Mouse (Mus musculus): ENCODE measurements around the gene Wnt7a. TPM values are rescaled to one million over a fixed set of nuclear protein-coding genes. Genes with fewer than 3 reads are reported as not detected.
A peak's percentile ranks its signal among the peaks of the same experiment; 100 is the strongest.

Gene Wnt7a
- polyA plus RNA-seq, 1 experiment from 2014 or later = 7.9 TPM

DNA sequence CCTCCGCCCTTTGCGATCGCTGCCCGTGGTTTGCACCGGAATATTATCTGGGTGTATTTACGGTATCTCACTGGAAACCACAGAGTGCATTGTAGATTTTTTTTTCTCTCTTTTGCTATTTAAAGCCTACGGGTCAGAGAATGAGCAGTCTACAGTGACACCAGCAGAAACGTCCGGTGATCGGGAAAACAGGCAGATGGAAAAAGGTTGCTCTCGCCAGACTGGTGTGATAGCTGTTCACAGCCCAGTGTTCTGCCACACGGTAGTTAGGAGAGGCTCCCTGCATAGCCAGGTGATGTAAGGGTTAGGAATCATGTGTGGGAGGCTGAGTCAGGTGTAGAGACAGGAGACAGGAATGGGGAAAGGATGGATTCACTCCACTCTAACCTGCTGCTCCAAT is 10.6 kb downstream of the Wnt7a start:
- no peak for ATAC-seq
- H3K4me1 ChIP-seq (ENCODE audit: control insufficient read depth, insufficient read depth, low read depth, low read length) = no peaks in the 10 kb centered on the region
- no peaks in the 10 kb centered on the region for H3K27me3 ChIP-seq (replicated peaks; ENCODE audit: control insufficient read depth, insufficient read depth, low read length)
- H3K27ac ChIP-seq (ENCODE audit: low read depth, low read length) = no peak overlapping the region; the same call in 1 of the 2 replicates
- 73% methylated on average over 12 of the region's 12 CpGs for WGBS
- no peak overlapping the region for H3K4me2 ChIP-seq (ENCODE audit: low read length)
- no peak overlapping the region for H3K4me3 ChIP-seq (ENCODE audit: low read length)
- no peaks in the 10 kb centered on the region for H3K9me3 ChIP-seq (ENCODE audit: control insufficient read depth, low read length)
- no peaks in the 10 kb centered on the region for H3K36me3 ChIP-seq (ENCODE audit: control insufficient read depth, insufficient read depth, low read length)
- H3K9ac ChIP-seq (ENCODE audit: low read depth, low read length) = no peak overlapping the region

DNA sequence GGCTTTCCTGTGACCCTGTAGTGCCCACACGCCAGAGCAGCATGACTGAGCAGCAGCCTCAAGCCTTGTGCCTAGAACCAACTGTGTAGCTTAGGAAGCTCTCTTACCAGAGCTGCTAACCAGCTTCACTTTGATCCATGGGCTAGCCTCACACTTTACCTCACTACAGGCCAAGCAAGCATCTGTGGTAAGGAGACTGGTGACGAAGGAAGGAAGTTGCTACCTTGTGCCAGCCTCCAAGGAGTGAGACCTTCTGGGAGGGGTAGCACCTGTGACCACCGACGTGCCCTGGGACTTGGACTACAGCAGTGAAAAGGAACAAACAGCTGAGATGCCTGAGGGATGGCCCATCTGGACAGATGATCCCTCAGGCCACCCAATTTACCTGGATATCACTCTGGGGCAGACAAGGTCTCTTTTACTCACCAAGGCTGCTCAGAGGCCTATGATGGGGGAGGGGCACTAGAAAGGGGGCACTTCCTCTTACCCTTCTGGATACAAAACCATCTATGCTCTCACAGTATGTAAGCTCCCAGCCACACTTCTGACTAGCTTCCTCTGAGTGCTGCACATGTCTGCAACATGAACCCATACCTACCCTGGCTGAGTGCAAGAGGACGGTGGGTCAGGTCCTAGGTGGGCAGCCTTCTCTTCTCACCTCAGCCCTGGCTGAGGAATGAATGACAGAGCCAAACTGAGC is 18.5 kb downstream of the Wnt7a start:
- Histone ChIP-seq H3K27ac (ENCODE audit: low read depth, low read length) (no peak overlapping the region), H3K9ac (ENCODE audit: low read depth, low read length) (no peak overlapping the region), H3K4me2 (ENCODE audit: low read length) (no peak overlapping the region), H3K27me3 (replicated peaks; ENCODE audit: control insufficient read depth, insufficient read depth, low read length) (no peaks in the 10 kb centered on the region), H3K36me3 (ENCODE audit: control insufficient read depth, insufficient read depth, low read length) (0 out of 2 replicates have a peak, but pooled peaks cover 2% of the 10 kb centered on the region), H3K4me1 (ENCODE audit: control insufficient read depth, insufficient read depth, low read depth, low read length) (no peaks in the 10 kb centered on the region), H3K9me3 (ENCODE audit: control insufficient read depth, low read length) (no peaks in the 10 kb centered on the region), H3K4me3 (ENCODE audit: low read length) (no peak overlapping the region)
- no peak for ATAC-seq
- 89% methylated on average over 5 of the region's 5 CpGs for WGBS

DNA sequence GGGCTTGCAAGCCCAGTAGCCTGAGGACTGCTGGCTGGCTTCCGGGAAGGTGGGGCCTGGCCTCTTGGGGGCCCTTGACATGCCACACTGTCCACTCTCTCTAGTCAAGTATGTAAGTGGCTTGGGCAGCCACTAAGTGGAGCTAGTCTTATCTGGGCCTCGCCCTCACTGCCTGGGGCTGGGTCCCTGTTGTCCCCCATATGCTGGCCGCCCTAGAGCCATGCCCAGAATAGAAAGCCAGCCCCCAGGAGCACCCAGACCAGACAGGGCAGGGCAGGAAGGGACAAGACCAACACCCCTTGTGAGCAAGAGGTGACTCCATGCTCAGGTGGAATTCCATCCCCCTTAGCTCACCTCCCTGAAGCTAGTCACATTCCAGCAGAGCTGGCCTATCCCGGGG is 22.0 kb downstream of the Wnt7a start:
- Histone ChIP-seq H3K9me3 (ENCODE audit: control insufficient read depth, low read length) (no peaks in the 10 kb centered on the region), H3K36me3 (ENCODE audit: control insufficient read depth, insufficient read depth, low read length) (0 out of 2 replicates have a peak, but pooled peaks cover 2% of the 10 kb centered on the region), H3K27me3 (replicated peaks; ENCODE audit: control insufficient read depth, insufficient read depth, low read length) (no peaks in the 10 kb centered on the region), H3K4me3 (ENCODE audit: low read length) (no peak overlapping the region), H3K4me1 (ENCODE audit: control insufficient read depth, insufficient read depth, low read depth, low read length) (no peaks in the 10 kb centered on the region), H3K4me2 (ENCODE audit: low read length) (no peak overlapping the region), H3K9ac (ENCODE audit: low read depth, low read length) (no peak overlapping the region), H3K27ac (ENCODE audit: low read depth, low read length) (no peak overlapping the region)
- WGBS = 73% methylated on average over 4 of the region's 4 CpGs
- no peak for ATAC-seq

DNA sequence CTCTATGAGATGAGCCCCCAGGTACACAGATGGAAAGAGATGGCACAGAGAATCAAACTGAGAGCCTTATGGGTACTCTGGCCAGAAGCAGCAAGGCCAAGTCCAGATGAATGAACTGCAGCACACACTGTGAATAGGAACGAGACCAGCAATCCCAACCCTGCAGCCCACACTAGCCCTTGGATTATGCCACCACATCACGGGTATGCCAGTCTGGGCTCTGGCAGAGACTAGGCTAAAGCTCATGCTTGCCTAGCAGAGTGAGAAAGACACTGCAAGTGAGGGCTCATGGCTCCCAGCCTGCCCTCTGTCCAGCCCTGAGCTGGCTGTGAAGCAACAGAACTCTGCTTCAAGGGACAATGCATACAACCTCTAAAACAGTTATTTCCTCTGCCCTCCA is 26.7 kb downstream of the Wnt7a start:
- no peaks in the 10 kb centered on the region for H3K27me3 ChIP-seq (replicated peaks; ENCODE audit: control insufficient read depth, insufficient read depth, low read length)
- WGBS = 89% methylated on average over 2 of the region's 2 CpGs
- H3K9me3 ChIP-seq (ENCODE audit: control insufficient read depth, low read length) = no peaks in the 10 kb centered on the region
- no peaks in the 10 kb centered on the region for H3K4me1 ChIP-seq (ENCODE audit: control insufficient read depth, insufficient read depth, low read depth, low read length)
- no peak overlapping the region for H3K4me2 ChIP-seq (ENCODE audit: low read length)
- ATAC-seq = peak; percentile 72
- no peak overlapping the region for H3K9ac ChIP-seq (ENCODE audit: low read depth, low read length)
- no peaks in the 10 kb centered on the region for H3K36me3 ChIP-seq (ENCODE audit: control insufficient read depth, insufficient read depth, low read length)
- no peak overlapping the region for H3K4me3 ChIP-seq (ENCODE audit: low read length)
- H3K27ac ChIP-seq (ENCODE audit: low read depth, low read length) = no peak overlapping the region

DNA sequence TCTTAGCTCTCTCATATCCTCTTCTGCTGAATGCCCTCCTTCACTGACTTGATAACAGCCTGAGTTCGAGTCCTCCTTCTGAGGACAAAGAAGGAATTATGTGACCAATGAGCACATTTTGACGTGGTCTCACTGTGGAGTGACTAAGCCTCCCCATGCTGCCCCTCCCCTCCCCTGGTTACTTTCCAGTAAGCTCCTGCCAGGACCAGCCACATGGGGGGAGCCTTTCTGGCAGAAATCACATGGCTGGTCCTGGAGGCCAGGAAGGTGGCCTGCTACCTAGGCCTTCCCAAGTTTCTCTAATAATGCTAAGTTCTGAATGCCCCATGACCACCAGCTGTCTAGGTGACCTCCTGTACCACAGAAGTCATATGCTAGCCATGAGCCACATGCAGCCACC is 27.3 kb downstream of the Wnt7a start:
- no peak overlapping the region for H3K4me3 ChIP-seq (ENCODE audit: low read length)
- H3K27me3 ChIP-seq (replicated peaks; ENCODE audit: control insufficient read depth, insufficient read depth, low read length) = no peaks in the 10 kb centered on the region
- H3K4me1 ChIP-seq (ENCODE audit: control insufficient read depth, insufficient read depth, low read depth, low read length) = no peaks in the 10 kb centered on the region
- no peak for ATAC-seq
- 59% methylated on average over 2 of the region's 2 CpGs for WGBS
- H3K9me3 ChIP-seq (ENCODE audit: control insufficient read depth, low read length) = no peaks in the 10 kb centered on the region
- no peak overlapping the region for H3K27ac ChIP-seq (ENCODE audit: low read depth, low read length)
- no peak overlapping the region for H3K9ac ChIP-seq (ENCODE audit: low read depth, low read length)
- H3K36me3 ChIP-seq (ENCODE audit: control insufficient read depth, insufficient read depth, low read length) = no peaks in the 10 kb centered on the region
- H3K4me2 ChIP-seq (ENCODE audit: low read length) = no peak overlapping the region

DNA sequence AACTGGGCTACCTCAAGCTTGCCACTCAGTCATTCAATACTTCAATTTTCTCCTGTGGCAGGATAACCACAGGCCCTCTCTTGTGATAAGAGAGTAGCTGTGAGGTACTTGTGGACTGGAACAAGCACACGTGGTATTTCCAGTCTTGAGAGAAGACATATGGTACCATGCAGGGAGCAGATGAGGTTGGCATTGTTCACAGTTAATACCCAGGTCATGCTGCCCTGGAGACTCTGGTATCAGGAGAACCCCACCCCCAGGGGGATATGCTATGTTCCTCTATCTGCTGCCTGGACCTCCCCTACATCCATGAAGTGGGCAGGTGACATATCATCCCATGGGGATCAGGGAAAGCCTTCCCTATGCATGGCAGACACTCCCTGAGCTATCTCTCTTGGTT is 27.9 kb downstream of the Wnt7a start:
- Histone ChIP-seq H3K4me1 (ENCODE audit: control insufficient read depth, insufficient read depth, low read depth, low read length) (no peaks in the 10 kb centered on the region), H3K27me3 (replicated peaks; ENCODE audit: control insufficient read depth, insufficient read depth, low read length) (no peaks in the 10 kb centered on the region), H3K9ac (ENCODE audit: low read depth, low read length) (no peak overlapping the region), H3K4me2 (ENCODE audit: low read length) (no peak overlapping the region), H3K27ac (ENCODE audit: low read depth, low read length) (no peak overlapping the region), H3K36me3 (ENCODE audit: control insufficient read depth, insufficient read depth, low read length) (no peaks in the 10 kb centered on the region), H3K9me3 (ENCODE audit: control insufficient read depth, low read length) (no peaks in the 10 kb centered on the region), H3K4me3 (ENCODE audit: low read length) (no peak overlapping the region)
- 84% methylated on average over 1 of the region's 1 CpGs for WGBS
- no peak for ATAC-seq

DNA sequence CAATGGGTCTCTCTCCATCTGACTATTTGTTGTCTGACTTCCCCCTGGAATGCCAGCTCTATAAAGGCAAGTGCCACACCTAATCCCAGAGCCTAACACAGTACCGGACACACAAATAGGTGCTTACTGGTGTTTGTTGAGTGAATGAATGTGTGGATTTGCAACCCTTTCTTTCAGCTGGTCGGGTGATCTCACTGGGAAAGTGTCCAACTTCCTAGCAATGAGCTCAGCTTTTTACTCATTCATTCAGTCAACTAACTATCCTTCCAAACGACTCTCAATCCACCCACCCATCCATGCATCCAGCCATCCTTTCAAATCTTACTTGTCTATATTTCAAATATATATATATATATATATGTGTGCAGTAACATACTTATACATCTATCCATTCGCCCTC is 31.3 kb downstream of the Wnt7a start:
- no peaks in the 10 kb centered on the region for H3K36me3 ChIP-seq (ENCODE audit: control insufficient read depth, insufficient read depth, low read length)
- H3K27ac ChIP-seq (ENCODE audit: low read depth, low read length) = no peak overlapping the region
- no peak overlapping the region for H3K4me2 ChIP-seq (ENCODE audit: low read length)
- H3K9me3 ChIP-seq (ENCODE audit: control insufficient read depth, low read length) = no peaks in the 10 kb centered on the region
- no peaks in the 10 kb centered on the region for H3K4me1 ChIP-seq (ENCODE audit: control insufficient read depth, insufficient read depth, low read depth, low read length)
- H3K27me3 ChIP-seq (replicated peaks; ENCODE audit: control insufficient read depth, insufficient read depth, low read length) = no peaks in the 10 kb centered on the region
- ATAC-seq = no peak
- WGBS = 77% methylated on average over 4 of the region's 4 CpGs
- H3K4me3 ChIP-seq (ENCODE audit: low read length) = no peak overlapping the region
- no peak overlapping the region for H3K9ac ChIP-seq (ENCODE audit: low read depth, low read length)

DNA sequence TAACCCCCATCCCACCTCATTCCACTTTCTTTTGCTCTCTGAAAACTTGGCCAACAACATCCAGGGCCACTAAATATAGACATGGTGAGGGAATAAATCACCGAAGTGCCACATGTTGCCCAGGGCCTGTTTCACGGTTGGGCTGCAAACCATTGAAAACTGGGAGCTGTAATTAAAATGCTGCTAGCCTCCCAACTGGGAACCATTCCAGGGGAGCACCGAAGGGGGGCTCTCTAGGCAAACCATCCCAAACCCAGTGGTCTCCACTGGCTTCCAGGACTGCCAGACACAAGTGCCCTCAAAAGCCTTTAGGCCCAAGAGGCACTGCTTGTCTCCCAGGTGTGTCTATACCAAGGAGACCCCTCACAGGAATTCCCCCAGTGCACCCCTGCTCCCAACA is 31.9 kb downstream of the Wnt7a start:
- H3K4me1 ChIP-seq (ENCODE audit: control insufficient read depth, insufficient read depth, low read depth, low read length) = no peaks in the 10 kb centered on the region
- H3K36me3 ChIP-seq (ENCODE audit: control insufficient read depth, insufficient read depth, low read length) = no peaks in the 10 kb centered on the region
- ATAC-seq = peak; percentile 56; the same call in 1 of the 2 replicates
- H3K9me3 ChIP-seq (ENCODE audit: control insufficient read depth, low read length) = no peaks in the 10 kb centered on the region
- WGBS = 43% methylated on average over 3 of the region's 3 CpGs
- no peaks in the 10 kb centered on the region for H3K27me3 ChIP-seq (replicated peaks; ENCODE audit: control insufficient read depth, insufficient read depth, low read length)
- H3K27ac ChIP-seq (ENCODE audit: low read depth, low read length) = no peak overlapping the region; the same call in 1 of the 2 replicates
- H3K4me2 ChIP-seq (ENCODE audit: low read length) = no peak overlapping the region
- no peak overlapping the region for H3K9ac ChIP-seq (ENCODE audit: low read depth, low read length)
- no peak overlapping the region for H3K4me3 ChIP-seq (ENCODE audit: low read length)

DNA sequence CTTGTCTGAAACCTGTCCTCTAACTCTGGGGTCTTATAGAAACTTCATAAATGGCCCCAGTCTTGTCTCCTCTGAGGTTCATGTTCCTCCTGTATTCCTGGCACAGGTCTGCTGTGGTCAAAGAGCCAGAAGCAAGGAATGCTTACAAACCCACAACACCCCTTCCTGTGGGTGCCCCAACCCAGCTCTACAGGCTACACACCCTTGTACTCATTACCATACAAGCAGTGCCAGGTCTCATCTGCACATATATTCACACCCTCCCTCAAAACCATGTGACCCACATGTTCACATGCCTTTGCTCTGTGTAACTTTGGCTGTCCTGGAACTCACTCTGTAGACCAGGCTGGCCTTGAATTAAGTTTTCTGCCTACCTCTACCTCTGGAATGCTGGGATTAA is 38.2 kb downstream of the Wnt7a start:
- no peak; the same call in 1 of the 2 replicates for ATAC-seq
- Histone ChIP-seq H3K27ac (ENCODE audit: low read depth, low read length) (no peak overlapping the region), H3K36me3 (ENCODE audit: control insufficient read depth, insufficient read depth, low read length) (no peaks in the 10 kb centered on the region), H3K9ac (ENCODE audit: low read depth, low read length) (no peak overlapping the region), H3K27me3 (replicated peaks; ENCODE audit: control insufficient read depth, insufficient read depth, low read length) (no peaks in the 10 kb centered on the region), H3K4me1 (ENCODE audit: control insufficient read depth, insufficient read depth, low read depth, low read length) (peaks cover 3% of the 10 kb centered on the region; the same call in 1 of the 2 replicates), H3K4me3 (ENCODE audit: low read length) (no peak overlapping the region), H3K9me3 (ENCODE audit: control insufficient read depth, low read length) (no peaks in the 10 kb centered on the region), H3K4me2 (ENCODE audit: low read length) (no peak overlapping the region)
